Mouse (Mus musculus): ENCODE results near the gene Rab28. TPM values are rescaled to one million over a fixed set of nuclear protein-coding genes. Genes with fewer than 3 reads are reported as not detected.

Rab28 gene
- polyA plus RNA-seq, 1 experiment from 2014 or later, result 70.5 TPM

DNA sequence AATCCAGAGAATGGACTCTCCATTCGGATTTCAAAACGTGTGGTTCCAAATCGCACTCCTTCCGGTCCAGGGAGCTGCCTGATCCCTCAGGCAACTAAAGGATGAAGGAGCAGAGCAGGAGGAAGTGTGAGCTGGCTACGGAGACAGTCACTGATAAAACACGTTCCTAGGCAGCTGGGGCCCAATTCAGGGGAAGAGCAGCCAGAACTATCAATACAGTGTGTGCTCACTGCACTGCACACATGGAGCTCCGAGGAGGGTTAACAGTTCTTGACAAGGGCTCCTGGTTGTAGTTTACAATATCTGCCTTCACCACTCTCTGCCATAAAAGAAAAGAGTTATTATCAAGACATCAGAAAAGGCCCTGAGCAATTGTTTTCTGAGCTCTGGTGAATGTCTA lies 82.4 kb downstream of the Rab28 start:
- Histone ChIP-seq H3K9ac (no peak overlapping the region), H3K4me3 (replicated peaks) (no peak overlapping the region), H3K9me3 (replicated peaks) (no peaks in the 10 kb centered on the region), H3K27me3 (no peaks in the 10 kb centered on the region), H3K4me1 (no peaks in the 10 kb centered on the region), H3K36me3 (no peaks in the 10 kb centered on the region), H3K4me2 (replicated peaks) (no peak overlapping the region), H3K27ac (replicated peaks) (no peak overlapping the region)
- ATAC-seq (ENCODE audit: insufficient number of reproducible peaks, low FRiP score, low TSS enrichment, low read depth), result no peak
- whole genome bisulfite sequencing, result 29% methylated on average over 7 of the region's 7 CpGs

DNA sequence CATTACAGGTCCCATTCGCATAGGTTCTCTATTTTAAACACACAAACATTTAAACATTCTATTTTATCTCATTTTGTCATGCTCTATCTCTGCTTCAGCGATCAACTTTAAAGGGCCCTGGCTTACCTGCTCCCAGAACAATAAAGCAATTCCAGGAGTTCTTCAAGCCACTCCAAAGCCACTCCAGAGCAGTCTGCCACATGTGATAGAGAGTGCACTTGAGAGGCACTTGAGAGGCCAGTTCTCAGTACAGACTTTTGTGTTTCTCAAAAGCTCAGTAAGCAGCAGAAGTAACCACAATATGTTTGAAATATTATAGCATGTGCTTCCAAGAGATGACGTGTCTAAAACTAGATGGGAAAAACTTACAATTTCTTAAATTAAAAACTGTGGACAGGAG lies 86.2 kb downstream of the Rab28 start:
- no peak for ATAC-seq (ENCODE audit: insufficient number of reproducible peaks, low FRiP score, low TSS enrichment, low read depth)
- 88% methylated on average over 3 of the region's 3 CpGs for WGBS
- H3K4me2 ChIP-seq (replicated peaks), result no peak overlapping the region

DNA sequence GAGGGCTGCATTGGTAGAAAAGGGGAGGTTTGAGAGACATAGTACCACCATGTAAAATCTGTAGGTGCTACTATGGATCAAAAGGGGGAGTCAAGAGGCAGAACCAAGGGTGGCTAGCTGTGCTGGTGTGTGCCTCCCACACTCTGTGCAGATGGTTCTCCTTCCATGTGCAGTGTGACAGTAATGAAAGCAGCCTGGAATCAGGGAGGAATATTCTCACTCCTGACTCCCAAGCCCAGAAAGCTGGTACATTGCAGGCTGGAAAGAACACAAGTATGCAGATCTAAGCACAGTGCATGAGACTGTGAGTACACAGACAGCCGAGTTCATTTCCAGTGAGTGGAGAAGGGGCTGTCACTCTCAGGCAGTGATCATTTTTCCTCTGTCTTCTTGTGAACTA lies 89.0 kb downstream of the Rab28 start:
- Histone ChIP-seq H3K9me3 (replicated peaks) (no peaks in the 10 kb centered on the region), H3K4me2 (replicated peaks) (no peak overlapping the region), H3K27me3 (no peaks in the 10 kb centered on the region), H3K4me1 (no peaks in the 10 kb centered on the region), H3K4me3 (replicated peaks) (no peak overlapping the region), H3K9ac (no peak overlapping the region), H3K36me3 (no peaks in the 10 kb centered on the region), H3K27ac (replicated peaks) (no peak overlapping the region)
- 61% methylated on average over 1 of the region's 1 CpGs for WGBS
- no peak; the same call in 1 of the 2 replicates for ATAC-seq (ENCODE audit: insufficient number of reproducible peaks, low FRiP score, low TSS enrichment, low read depth)

More for the DNA sequence above, 86.2 kb downstream of the Rab28 start:
- Histone ChIP-seq H3K27me3 (no peaks in the 10 kb centered on the region), H3K36me3 (no peaks in the 10 kb centered on the region), H3K9me3 (replicated peaks) (no peaks in the 10 kb centered on the region), H3K27ac (replicated peaks) (no peak overlapping the region), H3K9ac (no peak overlapping the region), H3K4me3 (replicated peaks) (no peak overlapping the region), H3K4me1 (no peaks in the 10 kb centered on the region)

DNA sequence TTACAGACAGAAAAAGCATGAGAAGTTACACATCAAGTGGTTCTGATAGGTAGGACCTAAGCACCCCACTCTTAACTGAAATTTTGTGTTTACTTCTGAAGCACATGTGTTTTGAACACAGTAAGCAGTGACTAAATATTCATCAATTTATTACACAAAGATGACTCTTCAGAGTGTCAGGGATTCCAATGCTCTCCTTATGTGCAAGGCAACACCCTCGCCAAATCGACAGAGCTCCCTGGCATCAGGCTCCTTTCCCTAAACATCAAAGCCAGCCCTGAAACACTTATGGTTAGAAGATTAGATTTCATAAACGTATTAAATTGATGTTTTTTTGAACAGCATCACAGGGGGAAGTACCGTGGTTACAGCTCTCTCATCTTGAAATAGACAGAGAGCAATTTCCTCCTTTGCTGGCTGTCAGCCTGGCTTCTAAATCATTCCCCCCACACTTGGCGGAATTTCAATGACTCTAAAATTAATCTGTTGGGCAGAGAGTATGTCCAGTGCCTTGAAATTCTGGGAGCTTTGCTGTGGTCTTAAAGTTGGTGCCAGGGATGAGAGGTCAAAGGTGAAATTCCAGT lies 97.4 kb downstream of the Rab28 start:
- ATAC-seq (ENCODE audit: insufficient number of reproducible peaks, low FRiP score, low TSS enrichment, low read depth), result no peak
- no peaks in the 10 kb centered on the region for H3K36me3 ChIP-seq
- H3K4me2 ChIP-seq (replicated peaks), result no peak overlapping the region
- no peak overlapping the region for H3K4me3 ChIP-seq (replicated peaks)
- no peak overlapping the region for H3K9ac ChIP-seq
- H3K9me3 ChIP-seq (replicated peaks), result no peaks in the 10 kb centered on the region
- no peak overlapping the region for H3K27ac ChIP-seq (replicated peaks)
- no peaks in the 10 kb centered on the region for H3K27me3 ChIP-seq
- H3K4me1 ChIP-seq, result no peaks in the 10 kb centered on the region
- 34% methylated on average over 5 of the region's 5 CpGs for WGBS

GRCm38 (mm10) chr5:41596242-41597117 lies 111.5 kb downstream of the Rab28 start:
- Histone ChIP-seq H3K9ac (no peak overlapping the region), H3K27ac (replicated peaks) (no peak overlapping the region), H3K9me3 (replicated peaks) (no peaks in the 10 kb centered on the region), H3K4me2 (replicated peaks) (no peak overlapping the region), H3K4me3 (replicated peaks) (no peak overlapping the region), H3K36me3 (no peaks in the 10 kb centered on the region), H3K4me1 (no peaks in the 10 kb centered on the region), H3K27me3 (no peaks in the 10 kb centered on the region)
- WGBS, result 94% methylated on average over 3 of the region's 3 CpGs
- ATAC-seq (ENCODE audit: insufficient number of reproducible peaks, low FRiP score, low TSS enrichment, low read depth), result no peak

- ATAC-seq (ENCODE audit: insufficient number of reproducible peaks, low FRiP score, low TSS enrichment, low read depth), result no peak
- H3K4me3 ChIP-seq (replicated peaks), result no peak overlapping the region
- 59% methylated on average over 3 of the region's 3 CpGs for WGBS
Observed at GRCm38 (mm10) chr5:41595199-41595598, 112.8 kb downstream of the Rab28 start.

DNA sequence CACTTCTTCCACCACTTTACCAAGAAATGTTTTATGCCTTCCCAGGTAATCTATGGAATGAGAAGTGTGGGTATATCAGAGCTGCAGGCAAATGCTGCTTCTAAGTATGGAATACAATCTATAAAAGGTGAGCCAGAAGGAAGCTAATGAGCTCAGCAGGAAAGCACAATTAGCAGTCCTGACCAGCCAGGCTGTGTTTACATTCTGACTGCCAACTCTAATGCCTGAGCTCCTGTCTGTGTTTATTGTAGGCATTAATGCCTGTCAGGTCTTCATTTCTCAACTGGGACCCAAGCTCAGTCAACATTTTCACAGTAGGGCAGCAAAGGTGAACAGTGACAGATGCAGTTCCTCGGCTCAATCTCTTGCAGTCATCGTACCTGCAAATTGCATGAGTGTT lies 129.9 kb downstream of the Rab28 start:
- H3K4me3 ChIP-seq (replicated peaks), result no peak overlapping the region
- no peak overlapping the region for H3K4me2 ChIP-seq (replicated peaks)
- H3K27me3 ChIP-seq, result no peaks in the 10 kb centered on the region
- no peak for ATAC-seq (ENCODE audit: insufficient number of reproducible peaks, low FRiP score, low TSS enrichment, low read depth)
- H3K27ac ChIP-seq (replicated peaks), result no peak overlapping the region
- H3K9me3 ChIP-seq (replicated peaks), result no peaks in the 10 kb centered on the region
- no peaks in the 10 kb centered on the region for H3K4me1 ChIP-seq
- H3K9ac ChIP-seq, result no peak overlapping the region
- 68% methylated on average over 2 of the region's 2 CpGs for WGBS
- no peaks in the 10 kb centered on the region for H3K36me3 ChIP-seq

More at GRCm38 (mm10) chr5:41595199-41595598, 112.8 kb downstream of the Rab28 start:
- no peak overlapping the region for H3K27ac ChIP-seq (replicated peaks)
- no peak overlapping the region for H3K9ac ChIP-seq
- H3K4me1 ChIP-seq, result no peaks in the 10 kb centered on the region
- no peak overlapping the region for H3K4me2 ChIP-seq (replicated peaks)
- H3K9me3 ChIP-seq (replicated peaks), result no peaks in the 10 kb centered on the region
- no peaks in the 10 kb centered on the region for H3K27me3 ChIP-seq
- H3K36me3 ChIP-seq, result no peaks in the 10 kb centered on the region

Other genes starting within 250 kb of the Rab28 start
- gene Nkx3-2, start 56.3 kb upstream of the Rab28 start, polyA plus RNA-seq (2015; fragmentation: Nextera tagmentation; extraction: Ambion mirVana), result 0.18 and 0.36 TPM in 2 replicates
- gene Bod1l, start 136.2 kb upstream of the Rab28 start, polyA plus RNA-seq (2015; fragmentation: Nextera tagmentation; extraction: Ambion mirVana), result 24.9 and 26.7 TPM in 2 replicates

All from embryonic facial prominence, embryonic 15.5 days (tissue).